Mouse (Mus musculus): Measurements from ENCODE around the gene Ly6g5c.

GRCm38 (mm10) chr17:35094475-35095365 lies 13.4 kb upstream of the Ly6g5c start:
- TF ChIP-seq CTCF (IDR thresholded peaks at IDR 0.05; ENCODE audit: low read depth) = no peak
- TF ChIP-seq EP300 (IDR thresholded peaks at IDR 0.05; ENCODE audit: low read depth) = no peak
